Mouse (Mus musculus) stomach, postnatal 0 days (tissue): ENCODE measurements around the gene Srsf3.

Experiments used
- CTCF ChIP-seq: IDR thresholded peaks from 2 replicates; pipeline ENCODE4 v1.5.1; 2016; ENCODE audit warnings: antibody characterized with exemption, low read depth, mild to moderate bottlenecking, moderate library complexity
- EP300 ChIP-seq: optimal IDR thresholded peaks from 2 replicates; pipeline ENCODE3; 2016; ENCODE audit warnings: antibody characterized with exemption

DNA sequence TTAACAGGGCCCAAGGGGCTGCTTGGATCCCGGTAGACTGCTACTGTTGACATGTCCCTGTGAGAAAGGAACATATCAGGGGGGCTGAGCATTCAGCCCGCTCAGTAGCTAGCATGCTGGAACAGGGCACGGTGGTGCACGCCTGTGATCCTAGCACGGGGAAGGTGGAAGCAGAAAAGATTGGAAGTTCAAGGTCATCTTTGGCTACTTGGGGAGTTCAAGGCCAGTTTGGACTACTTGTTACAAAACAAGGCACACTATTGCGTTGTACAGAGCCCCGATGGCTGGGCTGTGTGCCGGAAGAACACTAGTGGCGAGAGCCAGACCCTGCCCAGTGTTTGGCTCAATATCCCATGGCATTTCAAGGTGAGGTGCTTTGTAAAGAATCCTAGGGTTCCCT lies 28.5 kb downstream of the Srsf3 start:
- TF ChIP-seq EP300 = no peak
- TF ChIP-seq CTCF = no peak
